Mouse (Mus musculus): ENCODE results near the gene Stk4. TPM values are rescaled to one million over a fixed set of nuclear protein-coding genes. Genes with fewer than 3 reads are reported as not detected.

Gene Stk4
- total RNA-seq, 4 experiments from 2014 or later: 31.7 to 37.5 (median 34.1) TPM

GRCm38 (mm10) chr2:164079488-164079887, 9.4 kb downstream of the Stk4 start:
- DNase-seq (ENCODE audit: low spot score in 2 of 2): no peak

DNA sequence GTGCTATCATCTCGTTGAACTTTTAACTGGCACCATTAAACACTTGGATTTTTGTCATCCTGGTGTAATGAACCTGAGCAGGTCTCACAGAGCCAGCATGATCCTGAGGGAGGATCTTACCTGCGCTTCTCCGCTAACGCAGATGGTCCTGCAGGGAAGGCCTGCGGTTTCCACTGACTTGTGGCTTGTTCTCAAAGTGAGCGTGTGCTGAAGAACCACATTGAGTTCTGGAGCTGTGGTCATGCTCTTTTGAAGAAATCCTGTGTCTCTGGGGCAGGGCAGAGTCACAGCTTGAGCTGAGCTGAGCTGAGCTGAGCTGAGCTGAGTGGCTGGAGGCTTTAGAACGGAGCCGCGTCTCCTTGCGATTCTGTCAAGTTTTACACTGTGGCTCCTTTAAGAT, 11.5 kb downstream of the Stk4 start:
- no peak for DNase-seq (ENCODE audit: low spot score in 2 of 2)

DNA sequence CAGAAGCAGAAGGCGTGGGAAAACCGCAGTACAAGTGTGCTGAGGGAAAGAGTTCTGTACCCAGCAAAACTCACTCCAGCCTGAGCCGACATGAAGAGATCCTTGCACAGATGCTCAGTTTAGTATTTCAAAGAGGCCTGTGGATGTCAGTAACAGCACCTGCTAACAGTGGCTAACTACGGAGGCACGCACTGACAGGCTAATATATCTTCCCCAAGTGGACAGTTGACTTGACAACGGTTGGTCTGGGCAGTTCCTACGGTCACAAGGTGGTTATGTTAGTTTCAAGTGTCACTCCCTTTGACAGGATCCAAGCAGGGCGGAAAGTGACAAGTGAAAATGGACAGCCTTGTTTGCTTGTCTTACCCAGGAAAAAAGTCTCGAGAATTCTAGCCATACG, 12.1 kb downstream of the Stk4 start:
- DNase-seq (ENCODE audit: low spot score in 2 of 2): no peak

DNA sequence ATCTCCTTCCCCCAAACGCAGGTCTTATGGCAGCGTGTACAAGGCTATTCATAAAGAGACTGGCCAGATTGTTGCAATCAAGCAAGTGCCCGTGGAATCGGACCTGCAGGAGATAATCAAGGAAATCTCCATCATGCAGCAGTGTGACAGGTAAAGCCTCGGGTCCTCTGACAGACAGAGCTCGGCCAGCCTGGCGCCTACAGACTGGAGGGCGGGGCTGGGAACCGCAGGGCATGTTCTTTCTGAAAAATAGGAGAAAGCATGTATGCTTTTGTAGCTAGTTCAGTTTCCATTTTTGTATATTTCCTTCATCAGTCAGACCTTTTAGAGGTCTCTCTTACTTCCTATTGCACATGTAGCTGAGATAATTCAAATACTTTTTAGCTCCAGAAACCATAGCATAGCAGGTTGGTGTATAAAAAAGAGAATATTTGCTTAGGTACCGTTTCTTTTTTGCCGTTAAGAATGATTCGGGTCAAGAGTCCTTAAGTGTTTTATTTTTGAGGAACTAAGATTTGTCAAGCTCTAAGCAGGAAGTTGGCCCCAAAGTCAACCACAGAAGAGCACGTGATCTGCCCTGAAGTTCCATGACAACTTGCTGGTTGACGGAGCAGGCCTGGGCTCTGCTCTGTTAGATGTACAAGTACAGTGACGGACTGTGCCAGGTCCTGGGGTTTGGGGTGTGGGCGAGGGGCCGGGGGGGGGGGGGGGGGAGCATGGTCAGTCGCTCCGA, 13.7 kb downstream of the Stk4 start:
- no peak for DNase-seq (ENCODE audit: low spot score in 2 of 2)

DNA sequence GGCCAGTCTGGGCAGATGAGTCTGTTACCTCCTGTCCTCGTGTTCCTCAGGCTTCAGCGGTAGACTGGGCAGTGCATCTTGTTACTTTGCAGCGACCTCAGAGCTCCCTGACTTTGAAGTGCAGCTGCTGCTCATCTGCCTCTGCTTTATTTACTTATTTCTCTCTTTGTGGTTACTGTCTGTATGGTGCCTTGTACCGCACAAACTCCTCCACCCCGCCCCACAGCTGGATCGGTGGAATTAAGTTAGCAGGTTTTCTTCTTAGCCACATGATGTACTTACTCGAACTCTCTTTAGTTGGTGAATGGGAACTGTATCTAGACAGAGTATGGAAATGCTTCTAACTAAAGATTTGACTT, 14.2 kb downstream of the Stk4 start:
- no peak for DNase-seq (ENCODE audit: low spot score in 2 of 2)

GRCm38 (mm10) chr2:164087416-164088017, 17.4 kb downstream of the Stk4 start:
- DNase-seq (ENCODE audit: low spot score in 2 of 2): no peak

DNA sequence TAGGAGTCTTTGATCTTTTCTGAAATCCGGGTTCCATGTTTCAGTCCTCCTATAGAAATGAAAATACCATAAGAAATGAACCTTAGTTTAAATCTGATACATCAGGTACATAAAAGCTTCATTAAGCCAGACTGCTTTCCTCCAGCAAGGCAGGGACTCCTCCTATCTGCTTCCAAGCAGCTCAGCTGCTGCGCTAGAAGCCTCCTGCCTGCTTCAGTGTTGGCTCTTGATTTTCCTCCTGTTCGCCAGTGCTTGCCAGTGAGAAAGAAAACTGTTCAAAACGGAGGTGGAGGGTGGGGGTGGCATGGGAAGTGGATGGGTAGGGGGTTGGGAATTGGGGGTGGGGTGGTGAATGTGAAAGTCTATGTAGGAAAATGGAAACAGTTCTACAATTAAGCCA, 19.4 kb downstream of the Stk4 start:
- DNase-seq (ENCODE audit: low spot score in 2 of 2): no peak

- no peak for DNase-seq (ENCODE audit: low spot score in 2 of 2)
Measured at GRCm38 (mm10) chr2:164094152-164094551, 24.0 kb downstream of the Stk4 start.

DNA sequence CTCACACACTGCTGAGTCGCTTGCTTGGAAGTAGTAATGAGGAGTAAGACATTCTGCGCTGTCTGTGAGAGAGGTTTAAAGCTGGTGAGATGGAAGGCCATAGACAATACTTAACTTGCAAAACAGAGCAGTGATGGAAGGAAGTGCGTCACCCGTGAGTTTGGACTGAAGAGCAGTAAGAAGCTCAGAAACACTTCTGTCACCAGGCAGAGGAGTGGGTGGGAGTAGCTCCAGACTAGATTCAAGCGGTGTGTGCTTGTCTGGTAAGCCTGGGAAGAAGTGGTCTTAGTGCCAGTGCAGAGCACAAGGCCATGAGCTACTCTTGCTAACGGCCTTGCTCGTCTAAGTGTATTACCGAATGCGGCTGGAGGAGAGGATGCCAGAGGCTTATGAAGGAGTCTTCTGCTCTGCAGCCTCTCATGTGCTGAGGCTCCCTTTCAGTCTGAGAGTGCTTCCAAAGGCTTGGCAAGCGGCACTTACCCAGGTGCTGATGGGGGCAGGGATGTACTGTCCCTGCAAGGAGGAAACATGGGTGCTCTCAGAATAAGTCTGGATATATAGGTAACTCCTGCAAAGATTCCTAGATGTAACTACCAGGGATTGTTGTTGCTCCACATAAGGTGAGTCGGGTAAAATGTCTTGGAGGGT, 28.6 kb downstream of the Stk4 start:
- peak in 1 of 2 experiments; percentile 54 for DNase-seq (ENCODE audit: low spot score in 2 of 2)

GRCm38 (mm10) chr2:164101936-164102335, 31.8 kb downstream of the Stk4 start:
- DNase-seq (ENCODE audit: low spot score in 2 of 2): no peak

- DNase-seq (ENCODE audit: low spot score in 2 of 2): no peak
Measured at GRCm38 (mm10) chr2:164102366-164102765, 32.2 kb downstream of the Stk4 start.

GRCm38 (mm10) chr2:164103501-164103900, 33.4 kb downstream of the Stk4 start:
- DNase-seq (ENCODE audit: low spot score in 2 of 2): peak in 1 of 2 experiments; percentile 37

- no peak for DNase-seq (ENCODE audit: low spot score in 2 of 2)
Measured at GRCm38 (mm10) chr2:164106287-164107035, 36.3 kb downstream of the Stk4 start.

- no peak for DNase-seq (ENCODE audit: low spot score in 2 of 2)
Measured at GRCm38 (mm10) chr2:164107125-164107874, 37.2 kb downstream of the Stk4 start.

- DNase-seq (ENCODE audit: low spot score in 2 of 2): no peak
Measured at GRCm38 (mm10) chr2:164108501-164108900, 38.4 kb downstream of the Stk4 start.

DNA sequence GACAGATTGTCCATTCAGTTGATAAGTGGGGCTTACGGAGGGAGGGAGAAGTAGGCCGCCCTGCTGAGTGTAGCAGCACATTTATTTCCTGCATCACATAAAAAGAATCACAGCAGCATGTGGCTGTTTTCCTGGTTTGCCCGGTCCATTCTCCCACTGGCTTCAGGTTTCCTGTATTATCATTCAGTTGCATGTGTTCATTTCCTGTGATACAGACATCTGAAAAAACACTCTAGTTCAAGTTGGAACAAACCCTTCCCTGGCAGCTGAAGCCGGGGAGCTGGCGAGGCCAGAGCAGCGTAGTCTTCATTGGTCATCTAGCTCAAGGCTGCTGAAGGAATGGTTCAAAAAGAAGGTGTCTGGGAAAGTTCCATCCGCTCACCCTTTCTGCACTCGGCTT, 41.4 kb downstream of the Stk4 start:
- DNase-seq (ENCODE audit: low spot score in 2 of 2): no peak

DNA sequence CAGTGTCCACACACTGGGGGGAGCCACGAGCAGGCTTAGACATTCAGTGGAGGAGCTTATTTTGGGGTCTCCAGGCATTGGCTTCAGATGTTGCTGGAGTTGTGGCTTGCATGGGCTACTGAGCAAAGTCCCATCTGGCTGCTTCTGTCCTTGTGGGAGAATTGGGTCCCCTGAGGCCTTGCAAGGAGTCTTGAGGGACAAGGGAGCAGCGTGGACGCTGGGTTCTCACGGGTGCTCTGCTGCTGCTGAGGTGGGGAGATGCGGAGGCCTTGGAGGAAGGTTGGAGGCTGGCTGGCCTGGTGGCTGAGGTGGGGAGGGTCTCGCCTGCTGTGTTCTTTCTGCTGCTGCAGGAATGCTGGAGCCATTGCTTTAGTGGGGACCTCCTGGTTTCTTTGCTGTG, 43.9 kb downstream of the Stk4 start:
- DNase-seq (ENCODE audit: low spot score in 2 of 2): no peak

DNA sequence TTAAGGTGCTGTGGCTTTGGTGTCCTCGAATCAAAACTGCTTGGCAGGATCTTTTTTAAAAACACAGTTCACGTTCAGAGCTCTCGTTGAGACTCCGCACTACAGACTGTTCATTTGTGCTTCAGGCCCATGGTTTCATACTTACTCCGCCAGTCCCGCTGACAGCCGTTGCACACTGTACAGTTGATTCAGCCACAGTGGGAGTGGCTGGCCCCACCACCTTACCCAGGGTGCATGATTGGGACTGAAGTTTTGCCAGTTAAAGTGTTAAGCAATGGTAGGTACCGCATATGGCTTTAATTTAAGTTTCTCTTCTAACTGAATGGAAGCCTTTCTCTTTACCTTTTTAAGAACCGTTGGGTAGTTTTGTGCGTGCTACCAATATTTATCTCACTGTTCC, 45.4 kb downstream of the Stk4 start:
- no peak for DNase-seq (ENCODE audit: low spot score in 2 of 2)

GRCm38 (mm10) chr2:164119503-164119902, 49.4 kb downstream of the Stk4 start:
- DNase-seq (ENCODE audit: low spot score in 2 of 2): no peak

DNA sequence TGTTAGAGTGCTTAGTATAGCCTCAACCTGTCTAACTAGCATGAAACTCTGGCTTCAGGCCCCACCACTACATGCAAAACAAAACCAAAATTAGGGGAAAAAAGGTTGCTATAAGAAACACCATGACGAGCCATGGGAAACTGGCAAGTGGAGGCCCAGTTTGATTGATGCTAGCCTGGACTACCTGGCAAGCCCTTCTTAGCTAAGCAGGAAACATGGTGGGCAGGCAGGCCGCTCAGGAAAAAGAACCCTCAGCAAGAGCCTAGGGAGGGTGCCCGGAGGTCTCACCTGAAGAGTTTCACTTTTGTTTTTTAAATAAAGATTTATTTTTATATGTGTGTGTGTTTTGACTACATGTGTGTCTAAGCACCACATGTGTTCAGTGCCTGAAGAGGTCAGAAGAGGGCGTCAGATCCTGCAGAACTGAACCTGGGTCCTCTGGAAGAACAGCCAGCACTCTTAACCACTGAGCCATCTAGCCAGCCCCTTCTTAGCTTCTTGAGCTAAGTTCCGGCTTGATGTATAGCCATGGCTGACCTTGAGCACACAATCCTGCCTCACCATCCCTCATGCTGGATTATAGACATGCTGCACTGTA, 53.1 kb downstream of the Stk4 start:
- DNase-seq (ENCODE audit: low spot score in 2 of 2): no peak

- peak in 1 of 2 experiments; percentile 56 for DNase-seq (ENCODE audit: low spot score in 2 of 2)
Measured at GRCm38 (mm10) chr2:164126533-164126955, 56.4 kb downstream of the Stk4 start.
